In the genomic region with DNA sequence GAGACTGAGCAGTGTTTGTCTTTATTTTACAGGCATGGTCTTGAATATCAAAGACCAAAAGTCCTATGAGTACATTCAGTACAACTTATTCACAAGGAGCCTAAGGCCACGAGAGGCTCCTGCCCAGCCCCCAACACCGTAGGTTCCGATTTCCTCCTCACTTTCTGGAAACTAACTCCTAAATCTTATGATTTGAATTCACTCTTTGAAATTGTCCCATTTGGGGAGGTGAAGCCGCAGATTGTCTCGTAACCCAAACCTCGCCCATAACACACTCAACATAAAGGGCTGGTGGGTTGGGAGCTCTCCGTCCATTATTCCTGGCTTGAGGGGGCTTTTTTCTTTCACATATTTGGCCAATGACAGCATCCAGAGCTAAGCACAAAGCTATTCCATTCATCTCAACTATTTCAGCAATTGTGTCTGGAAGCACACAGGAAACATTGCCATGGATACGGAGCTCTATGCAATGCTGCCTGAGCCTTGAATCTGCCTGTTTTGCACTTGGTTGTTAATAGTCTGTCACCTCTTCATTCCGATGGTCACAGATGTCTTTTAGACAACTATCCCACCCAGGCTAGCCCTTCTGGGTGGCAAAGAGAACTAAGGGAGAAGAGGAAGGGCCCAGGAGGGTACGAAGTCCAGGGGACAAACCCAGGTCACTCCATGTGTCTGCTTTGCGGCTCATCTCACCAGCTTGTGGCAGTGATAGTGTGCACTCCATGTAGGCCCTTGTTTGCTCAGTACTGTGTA, we compare ENCODE assay signal across 9 mouse cellular contexts.
A peak's percentile ranks its signal among the peaks of the same experiment; 100 is the strongest.
DNase-seq lines count a peak whose midpoint lies in the region; ATAC-seq and TF ChIP-seq lines count a peak whose summit lies in the region.
"Had no signal": no experiment of that assay in that cellular context is flagged by ENCODE, and none has a peak within 500 bp of the region (broad histone marks: within the 10 kb centered on the region; RNA-seq: fewer than 3 reads in every experiment).

No protein-coding gene starts in this region.

- no peak for TF ChIP-seq POLR2A in heart, adult 2 months (IDR thresholded peaks at IDR 0.05; ENCODE audit: insufficient read depth, low read depth, low read length)

- no peak for DNase-seq in heart, postnatal 0 days (ENCODE audit: low spot score)
- DNase-seq in heart, adult 2 months, result no peak
- no peak for DNase-seq in Patski (ENCODE audit: low read depth, low spot score)
- peak; percentile 75 for DNase-seq in forebrain, postnatal 0 days
- DNase-seq in left cerebral cortex, adult 18-20 months (ENCODE audit: low spot score in 2 of 2), result no peak
- DNase-seq in spleen, adult 18-20 months, result no peak

- no peak for TF ChIP-seq CTCF in heart, postnatal 0 days (IDR thresholded peaks at IDR 0.05; ENCODE audit: low read depth)
- TF ChIP-seq CTCF in heart, adult 2 months (IDR thresholded peaks at IDR 0.05), result no peak
- no peak for TF ChIP-seq CTCF in Patski (IDR thresholded peaks at IDR 0.05)
- no peak for TF ChIP-seq CTCF in forebrain, postnatal 0 days (IDR thresholded peaks at IDR 0.05; ENCODE audit: low read depth)

- CTCF ChIA-PET in Patski (lab: Charles Lee), result interaction anchor here (0.7 to 1.5 kb wide), 5 partner anchors 10 to 46 kb away, joined by 3 read pairs; no protein-coding TSS in a partner anchor

- no peaks in the 10 kb centered on the region for H3K9me3 ChIP-seq in heart, postnatal 0 days (replicated peaks; ENCODE audit: control insufficient read depth, low read length)
- H3K9me3 ChIP-seq in forebrain, postnatal 0 days (ENCODE audit: low read length), result no peaks in the 10 kb centered on the region
- no peaks in the 10 kb centered on the region for H3K9me3 ChIP-seq in midbrain, embryonic 12.5 days

- peak; percentile 27; the same call in 1 of the 2 replicates for ATAC-seq in heart, postnatal 0 days (ENCODE audit: insufficient read depth, low read depth)
- peak; percentile 68 for ATAC-seq in Patski
- ATAC-seq in forebrain, postnatal 0 days, result peak; percentile 73
- peak; percentile 32 for ATAC-seq in midbrain, embryonic 12.5 days (ENCODE audit: low FRiP score, low read depth)
- no peak for ATAC-seq in erythroblast, adult 5-6 weeks (replicated peaks; ENCODE audit: low FRiP score, poor library complexity, severe bottlenecking)
- ATAC-seq: CD4-positive, CD25-positive, alpha-beta regulatory T cell, adult 4 months had no signal

- WGBS in heart, postnatal 0 days, result 51% methylated on average over 11 of the region's 11 CpGs
- WGBS in heart, adult 2 months, result 64% methylated on average over 11 of the region's 11 CpGs
- 12% methylated on average over 11 of the region's 11 CpGs for WGBS in forebrain, postnatal 0 days
- WGBS in midbrain, embryonic 12.5 days, result 7% methylated on average over 11 of the region's 11 CpGs

- TF ChIP-seq EP300 in heart, postnatal 0 days (IDR thresholded peaks at IDR 0.05; ENCODE audit: low read depth), result no peak
- no peak for TF ChIP-seq EP300 in heart, adult 2 months (IDR thresholded peaks at IDR 0.05; ENCODE audit: insufficient read depth, low read depth, low read length)

- POLR2A ChIA-PET in Patski (lab: Charles Lee), result no interaction called here

- no peak overlapping the region for H3K9ac ChIP-seq in heart, postnatal 0 days (replicated peaks; ENCODE audit: low read depth, low read length)
- H3K9ac ChIP-seq in heart, adult 2 months (ENCODE audit: low read depth, low read length), result no peak overlapping the region
- no peak overlapping the region for H3K9ac ChIP-seq in forebrain, postnatal 0 days
- H3K9ac ChIP-seq in midbrain, embryonic 12.5 days (replicated peaks), result no peak overlapping the region

- H3K4me3 ChIP-seq in heart, postnatal 0 days (ENCODE audit: low read depth, low read length), result no peak overlapping the region
- H3K4me3 ChIP-seq in heart, adult 2 months, result no peak overlapping the region
- H3K4me3 ChIP-seq in forebrain, postnatal 0 days (ENCODE audit: low read depth, low read length), result no peak overlapping the region
- no peak overlapping the region for H3K4me3 ChIP-seq in midbrain, embryonic 12.5 days

- H3K79me2 ChIP-seq in heart, adult 2 months (replicated peaks; ENCODE audit: control insufficient read depth, insufficient read depth, low read length), result no peaks in the 10 kb centered on the region

- peaks cover 31% of the 10 kb centered on the region for H3K4me1 ChIP-seq in heart, postnatal 0 days (ENCODE audit: control insufficient read depth, insufficient read depth)
- peaks cover 8% of the 10 kb centered on the region for H3K4me1 ChIP-seq in heart, adult 2 months (ENCODE audit: control insufficient read depth, insufficient read depth, low read length)
- peaks cover 27% of the 10 kb centered on the region for H3K4me1 ChIP-seq in forebrain, postnatal 0 days (ENCODE audit: insufficient read depth)
- peaks cover 63% of the 10 kb centered on the region for H3K4me1 ChIP-seq in midbrain, embryonic 12.5 days

- intact Hi-C loops in heart, adult 2 months (cut with DNase I), result no loop called here

- H3K36me3 ChIP-seq in heart, postnatal 0 days (replicated peaks; ENCODE audit: control insufficient read depth, insufficient read depth, low read length), result no peaks in the 10 kb centered on the region
- no peaks in the 10 kb centered on the region for H3K36me3 ChIP-seq in heart, adult 2 months (ENCODE audit: control insufficient read depth, insufficient read depth, low read length)
- no peaks in the 10 kb centered on the region for H3K36me3 ChIP-seq in forebrain, postnatal 0 days (ENCODE audit: insufficient read depth)
- no peaks in the 10 kb centered on the region for H3K36me3 ChIP-seq in midbrain, embryonic 12.5 days

- H3K4me2 ChIP-seq in heart, postnatal 0 days (ENCODE audit: low read depth, low read length), result no peak overlapping the region
- no peak overlapping the region for H3K4me2 ChIP-seq in forebrain, postnatal 0 days (ENCODE audit: low read depth)
- peak overlapping the region; percentile 18 for H3K4me2 ChIP-seq in midbrain, embryonic 12.5 days (replicated peaks)

- H3K27ac ChIP-seq in heart, postnatal 0 days (ENCODE audit: low read depth), result peak overlapping the region; percentile 44
- no peak overlapping the region for H3K27ac ChIP-seq in heart, adult 2 months
- H3K27ac ChIP-seq in forebrain, postnatal 0 days (ENCODE audit: low read depth, low read length), result peak overlapping the region; percentile 67
- H3K27ac ChIP-seq in midbrain, embryonic 12.5 days (replicated peaks), result peak overlapping the region; percentile 60

- in situ Hi-C loops in Patski (cut with MboI; ENCODE audit: low pct_unique_long_range_greater_than_20kb), result no loop called here

- peaks cover 21% of the 10 kb centered on the region for H3K27me3 ChIP-seq in heart, postnatal 0 days (ENCODE audit: control insufficient read depth, insufficient read depth, low read length)
- no peaks in the 10 kb centered on the region for H3K27me3 ChIP-seq in heart, adult 2 months (ENCODE audit: control insufficient read depth, insufficient read depth, low read length)
- H3K27me3 ChIP-seq in Patski, result no peaks in the 10 kb centered on the region
- no peaks in the 10 kb centered on the region for H3K27me3 ChIP-seq in forebrain, postnatal 0 days (ENCODE audit: insufficient read depth, low read length)
- peaks cover 53% of the 10 kb centered on the region for H3K27me3 ChIP-seq in midbrain, embryonic 12.5 days
